Mouse (Mus musculus): ENCODE results near the gene Cad. TPM values are rescaled to one million over a fixed set of nuclear protein-coding genes. Genes with fewer than 3 reads are reported as not detected.
"Not testable (repeated sequence)": the region's sequence is repeated elsewhere in the genome, so short reads cannot be mapped to it uniquely, and the experiment has no call there.

Cad gene
- polyA plus RNA-seq (2016; fragmentation: Nextera tagmentation; extraction: Ambion mirVana), result 39.2 and 39.7 TPM in 2 replicates

DNA sequence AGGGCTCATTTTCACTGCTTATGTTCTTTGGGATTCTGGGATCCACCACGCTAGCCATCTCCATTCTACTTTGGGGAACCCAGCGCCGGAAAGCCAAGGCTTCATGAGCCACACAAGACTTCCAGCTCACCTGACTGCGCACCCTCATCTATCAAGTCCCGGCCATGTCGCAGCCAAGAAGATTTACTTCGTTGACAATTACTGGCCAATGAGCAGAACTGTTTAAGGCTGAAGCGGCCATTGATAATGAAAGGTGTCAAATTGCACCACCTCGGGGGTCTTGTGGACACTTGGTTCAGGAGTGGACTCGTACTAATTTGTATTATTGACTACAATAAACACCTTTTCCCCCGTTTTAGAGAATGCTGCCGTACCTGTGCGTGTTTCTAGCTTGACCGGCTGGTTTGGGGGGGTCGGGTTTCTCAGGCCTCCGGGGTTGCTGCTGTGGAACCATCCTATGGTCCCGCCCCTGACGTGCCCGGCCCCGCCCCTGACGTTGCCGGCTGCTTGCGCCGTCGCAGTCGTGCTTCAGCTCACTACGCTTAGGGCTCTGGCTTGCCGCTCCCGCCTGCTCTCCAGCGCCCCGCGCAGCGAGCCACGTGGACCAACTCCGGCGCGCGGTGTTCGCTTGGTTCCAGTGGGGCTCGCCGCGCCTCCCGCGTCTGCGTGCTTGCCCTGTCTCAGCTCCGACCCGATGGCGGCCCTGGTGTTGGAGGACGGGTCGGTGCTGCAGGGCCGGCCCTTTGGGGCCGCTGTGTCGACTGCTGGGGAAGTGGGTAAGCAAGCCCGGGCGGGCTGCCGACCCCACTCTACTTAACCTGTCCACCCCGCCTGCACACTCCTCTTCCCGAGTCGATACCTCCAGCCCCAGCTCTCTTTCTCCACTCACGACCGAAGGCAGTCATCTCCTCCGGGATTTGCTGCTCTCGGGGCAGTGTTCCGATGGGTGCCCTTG is at the start of gene Cad:
TSS of gene Cad (plus strand) at position 520 of the 955 bp plus-strand sequence.
- peak; percentile 98 for ATAC-seq (ENCODE audit: low FRiP score, low read depth)
- Histone ChIP-seq H3K4me3 (peak within 1 kb of the TSS; percentile 67), H3K9ac (replicated peaks) (peak within 1 kb of the TSS; percentile 75), H3K4me2 (replicated peaks) (peak within 1 kb of the TSS; percentile 85), H3K4me1 (peaks cover 21% of the 10 kb centered on the region), H3K27me3 (no peaks in the 10 kb centered on the region), H3K9me3 (no peaks in the 10 kb centered on the region), H3K27ac (replicated peaks) (peak within 1 kb of the TSS; percentile 69), H3K36me3 (peaks cover 26% of the 10 kb centered on the region)
- under 1% methylated on average over 55 of the region's 64 CpGs for WGBS

GRCm38 (mm10) chr5:31012737-31013136 is 41.8 kb upstream of the Cad start:
- Histone ChIP-seq H3K27ac (replicated peaks) (no peak overlapping the region), H3K36me3 (no peaks in the 10 kb centered on the region), H3K4me1 (no peaks in the 10 kb centered on the region), H3K4me3 (no peak overlapping the region), H3K9me3 (no peaks in the 10 kb centered on the region), H3K27me3 (no peaks in the 10 kb centered on the region), H3K9ac (replicated peaks) (no peak overlapping the region), H3K4me2 (replicated peaks) (no peak overlapping the region)
- no peak for ATAC-seq (ENCODE audit: low FRiP score, low read depth)
- WGBS, result 75% methylated on average over 3 of the region's 3 CpGs

DNA sequence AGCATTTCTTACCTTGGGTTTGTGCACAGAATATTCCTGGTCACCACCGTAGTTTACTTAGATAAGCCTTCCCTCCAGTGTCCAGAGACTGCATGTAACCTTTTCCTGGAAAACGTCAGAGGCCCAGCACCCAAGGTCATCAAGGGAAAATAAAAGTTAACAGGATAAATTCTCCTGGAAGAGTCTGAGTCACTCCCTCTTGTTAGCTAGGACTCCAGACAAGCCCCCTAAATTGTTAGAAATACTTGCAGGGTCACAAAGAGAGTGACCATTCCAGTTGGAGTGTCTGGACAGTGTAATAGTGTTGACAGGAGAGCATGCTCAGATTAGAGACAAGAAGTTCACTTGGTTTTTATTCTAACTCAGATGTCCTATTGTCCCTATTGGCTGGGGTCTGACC is 38.7 kb upstream of the Cad start:
- Histone ChIP-seq H3K27ac (replicated peaks) (no peak overlapping the region), H3K9me3 (no peaks in the 10 kb centered on the region), H3K4me3 (no peak overlapping the region), H3K27me3 (no peaks in the 10 kb centered on the region), H3K9ac (replicated peaks) (no peak overlapping the region), H3K4me1 (no peaks in the 10 kb centered on the region), H3K4me2 (replicated peaks) (no peak overlapping the region), H3K36me3 (no peaks in the 10 kb centered on the region)
- ATAC-seq (ENCODE audit: low FRiP score, low read depth), result no peak
- WGBS, result 81% methylated on average over 2 of the region's 2 CpGs

DNA sequence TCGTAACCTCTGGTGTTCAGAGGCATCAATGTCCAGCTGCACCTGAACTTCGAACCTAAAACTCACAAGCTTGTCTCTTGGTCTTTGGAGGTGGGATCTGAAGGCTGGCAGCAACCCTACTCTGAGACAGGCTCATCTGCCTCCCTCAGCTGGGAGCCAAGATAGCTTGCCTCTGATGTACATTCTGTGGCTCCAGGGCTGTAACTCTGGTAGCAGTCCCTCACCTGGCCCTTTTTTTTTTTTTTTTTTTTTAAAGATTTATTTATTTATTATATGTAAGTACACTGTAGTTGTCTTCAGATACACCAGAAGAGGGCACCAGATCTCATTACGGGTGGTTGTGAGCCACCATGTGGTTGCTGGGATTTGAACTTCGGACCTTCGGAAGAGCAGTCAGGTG is 32.8 kb upstream of the Cad start:
- H3K27ac ChIP-seq (replicated peaks); H3K27me3 ChIP-seq; H3K36me3 ChIP-seq; H3K4me2 ChIP-seq (replicated peaks); ATAC-seq (ENCODE audit: low FRiP score, low read depth); H3K9ac ChIP-seq (replicated peaks); H3K9me3 ChIP-seq; H3K4me3 ChIP-seq; H3K4me1 ChIP-seq: not testable (repeated sequence)
- 82% methylated on average over 5 of the region's 5 CpGs for WGBS

DNA sequence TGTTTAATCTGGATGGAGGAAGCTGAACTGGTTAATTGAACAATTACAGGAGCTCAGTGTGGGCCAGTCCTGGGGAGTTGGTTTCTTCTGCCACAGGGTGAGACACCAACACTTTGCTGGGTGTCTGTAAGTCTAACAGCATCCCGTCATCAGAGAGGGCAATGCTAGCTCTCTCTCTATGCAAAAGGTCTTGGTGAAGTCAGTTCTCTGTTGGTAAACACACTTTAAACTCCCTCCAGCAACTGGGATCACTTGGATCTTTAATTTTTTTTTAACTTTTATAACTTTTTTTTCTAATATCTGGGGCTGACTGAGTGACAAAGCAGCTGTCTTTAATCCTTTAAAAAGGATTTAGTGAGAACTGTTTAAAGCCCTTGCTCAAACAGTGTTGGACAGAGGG is 31.9 kb upstream of the Cad start:
- H3K9ac ChIP-seq (replicated peaks), result no peak overlapping the region
- no peak overlapping the region for H3K27ac ChIP-seq (replicated peaks)
- ATAC-seq (ENCODE audit: low FRiP score, low read depth), result no peak
- peaks cover 8% of the 10 kb centered on the region for H3K4me1 ChIP-seq
- no peaks in the 10 kb centered on the region for H3K9me3 ChIP-seq
- no peak overlapping the region for H3K4me3 ChIP-seq
- no peaks in the 10 kb centered on the region for H3K27me3 ChIP-seq
- 15% methylated on average over 1 of the region's 1 CpGs for WGBS
- H3K4me2 ChIP-seq (replicated peaks), result no peak overlapping the region
- H3K36me3 ChIP-seq, result no peaks in the 10 kb centered on the region

GRCm38 (mm10) chr5:31023254-31023653 is 31.3 kb upstream of the Cad start:
- Histone ChIP-seq H3K4me1 (peaks cover 8% of the 10 kb centered on the region), H3K4me2 (replicated peaks) (no peak overlapping the region), H3K36me3 (no peaks in the 10 kb centered on the region), H3K4me3 (no peak overlapping the region), H3K27me3 (no peaks in the 10 kb centered on the region), H3K27ac (replicated peaks) (no peak overlapping the region), H3K9me3 (no peaks in the 10 kb centered on the region), H3K9ac (replicated peaks) (no peak overlapping the region)
- ATAC-seq (ENCODE audit: low FRiP score, low read depth), result no peak
- WGBS, result 8% methylated on average over 3 of the region's 4 CpGs

DNA sequence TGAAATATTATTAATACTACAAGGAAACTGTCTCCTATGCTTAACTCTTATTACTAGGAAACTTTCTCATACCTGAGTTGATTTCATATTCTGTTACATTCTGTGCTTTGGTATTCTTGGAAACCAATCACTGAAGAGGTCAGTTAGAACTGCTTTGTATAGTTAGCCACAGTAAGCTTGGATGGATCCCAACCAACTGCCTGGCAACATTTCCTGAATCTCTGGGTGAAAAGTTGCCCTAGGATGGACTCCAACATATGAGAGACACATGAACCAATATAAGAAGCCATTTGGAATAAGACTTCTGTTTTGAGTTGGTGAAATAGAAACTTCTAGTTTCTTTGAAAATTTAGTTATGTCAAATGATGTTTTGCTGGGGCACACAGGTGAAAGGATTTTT is 29.9 kb upstream of the Cad start:
- H3K27ac ChIP-seq (replicated peaks), result no peak overlapping the region
- H3K9me3 ChIP-seq, result no peaks in the 10 kb centered on the region
- H3K9ac ChIP-seq (replicated peaks), result no peak overlapping the region
- no peak overlapping the region for H3K4me3 ChIP-seq
- no peaks in the 10 kb centered on the region for H3K36me3 ChIP-seq
- ATAC-seq (ENCODE audit: low FRiP score, low read depth), result no peak
- no peaks in the 10 kb centered on the region for H3K27me3 ChIP-seq
- H3K4me1 ChIP-seq, result peaks cover 8% of the 10 kb centered on the region
- no peak overlapping the region for H3K4me2 ChIP-seq (replicated peaks)

DNA sequence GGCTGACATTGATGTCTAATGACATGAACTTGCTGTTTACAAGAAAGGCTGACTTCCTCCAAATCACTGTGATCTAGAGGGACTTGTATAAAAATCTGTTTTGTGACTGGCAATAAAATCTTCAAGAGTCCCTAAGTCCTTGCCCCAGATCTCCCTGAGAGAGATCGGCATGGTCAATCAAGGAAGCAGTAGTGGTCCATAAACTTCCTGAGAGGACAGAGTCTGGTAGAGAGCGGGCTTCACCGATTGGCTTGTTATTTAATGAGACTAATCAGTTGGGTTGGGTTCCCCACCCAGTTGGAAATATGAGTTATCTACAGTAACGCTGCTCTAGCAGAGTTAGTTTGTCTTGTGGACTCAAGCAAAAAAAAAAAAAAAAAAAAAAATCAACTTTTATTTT is 23.7 kb upstream of the Cad start:
- no peak for ATAC-seq (ENCODE audit: low FRiP score, low read depth)

DNA sequence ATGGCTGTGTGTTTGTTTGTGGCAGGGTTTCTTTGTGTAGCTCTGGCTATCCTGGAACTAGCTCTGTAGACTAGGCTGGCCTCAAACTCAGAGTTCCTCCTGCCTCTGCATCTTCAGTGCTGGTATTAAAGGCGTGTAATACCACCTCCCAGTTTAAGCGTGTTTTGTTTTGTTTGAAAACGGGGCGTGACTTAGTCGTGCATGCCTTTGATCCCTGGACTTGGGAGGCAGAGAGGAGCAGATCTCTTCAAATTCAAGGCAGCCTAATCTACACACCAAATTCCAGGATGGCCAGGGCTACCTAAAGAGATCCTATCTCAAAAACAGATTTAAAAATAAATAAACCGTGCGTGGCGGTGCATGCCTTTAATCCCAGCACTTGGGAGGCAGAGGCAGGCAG is 23.1 kb upstream of the Cad start:
- ATAC-seq (ENCODE audit: low FRiP score, low read depth), result no peak
- no peak overlapping the region for H3K4me3 ChIP-seq
- H3K9me3 ChIP-seq, result no peaks in the 10 kb centered on the region

More for the DNA sequence above, 23.7 kb upstream of the Cad start:
- Histone ChIP-seq H3K4me2 (replicated peaks) (no peak overlapping the region), H3K27ac (replicated peaks) (no peak overlapping the region), H3K9ac (replicated peaks) (no peak overlapping the region), H3K27me3 (no peaks in the 10 kb centered on the region), H3K4me3 (no peak overlapping the region), H3K4me1 (no peaks in the 10 kb centered on the region), H3K36me3 (peaks cover 2% of the 10 kb centered on the region; the same call in 1 of the 2 replicates), H3K9me3 (no peaks in the 10 kb centered on the region)
- 89% methylated on average over 4 of the region's 4 CpGs for WGBS

GRCm38 (mm10) chr5:31034669-31035068 is 19.9 kb upstream of the Cad start:
- no peak overlapping the region for H3K9ac ChIP-seq (replicated peaks)
- no peak for ATAC-seq (ENCODE audit: low FRiP score, low read depth)
- no peak overlapping the region for H3K4me2 ChIP-seq (replicated peaks)
- no peaks in the 10 kb centered on the region for H3K4me1 ChIP-seq
- peaks cover 18% of the 10 kb centered on the region for H3K36me3 ChIP-seq
- no peaks in the 10 kb centered on the region for H3K9me3 ChIP-seq
- no peak overlapping the region for H3K4me3 ChIP-seq
- WGBS, result 92% methylated on average over 6 of the region's 6 CpGs
- no peak overlapping the region for H3K27ac ChIP-seq (replicated peaks)
- H3K27me3 ChIP-seq, result no peaks in the 10 kb centered on the region

More for the DNA sequence above, 23.1 kb upstream of the Cad start:
- H3K27me3 ChIP-seq, result no peaks in the 10 kb centered on the region
- H3K36me3 ChIP-seq, result peaks cover 6% of the 10 kb centered on the region; the same call in 1 of the 2 replicates
- H3K4me2 ChIP-seq (replicated peaks), result no peak overlapping the region
- H3K9ac ChIP-seq (replicated peaks), result no peak overlapping the region
- no peak overlapping the region for H3K27ac ChIP-seq (replicated peaks)
- no peaks in the 10 kb centered on the region for H3K4me1 ChIP-seq
- 84% methylated on average over 8 of the region's 8 CpGs for WGBS

DNA sequence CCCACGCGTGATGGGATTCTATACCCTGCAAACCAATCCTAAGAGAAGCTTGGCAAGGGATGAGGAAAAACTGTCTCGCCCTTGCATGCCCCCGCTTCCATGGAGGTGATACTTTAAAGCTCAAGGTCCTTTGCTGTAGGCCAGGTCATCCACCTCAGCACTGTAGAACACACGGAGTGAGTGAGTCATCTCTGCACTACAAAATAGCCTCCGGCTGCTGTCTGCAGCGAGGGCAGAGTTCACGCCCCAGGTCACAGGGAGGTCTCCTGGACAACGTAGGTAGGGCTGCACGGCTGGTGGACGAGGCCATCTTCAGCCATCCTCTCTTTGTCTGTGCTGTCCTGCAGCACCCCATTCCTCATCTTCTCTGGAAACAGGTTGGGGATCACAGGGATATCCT is 18.0 kb upstream of the Cad start:
- ATAC-seq (ENCODE audit: low FRiP score, low read depth); H3K9me3 ChIP-seq; H3K27me3 ChIP-seq; H3K4me2 ChIP-seq (replicated peaks); H3K9ac ChIP-seq (replicated peaks); H3K4me1 ChIP-seq; H3K4me3 ChIP-seq; H3K27ac ChIP-seq (replicated peaks): not testable (repeated sequence)
- 84% methylated on average over 11 of the region's 11 CpGs for WGBS
- peaks cover 36% of the 10 kb centered on the region for H3K36me3 ChIP-seq

- no peaks in the 10 kb centered on the region for H3K4me1 ChIP-seq
- no peak overlapping the region for H3K4me2 ChIP-seq (replicated peaks)
- 88% methylated on average over 7 of the region's 7 CpGs for WGBS
- H3K27ac ChIP-seq (replicated peaks), result no peak overlapping the region
- no peaks in the 10 kb centered on the region for H3K27me3 ChIP-seq
- ATAC-seq (ENCODE audit: low FRiP score, low read depth), result no peak
- H3K9ac ChIP-seq (replicated peaks), result no peak overlapping the region
- peaks cover 42% of the 10 kb centered on the region for H3K36me3 ChIP-seq
- H3K4me3 ChIP-seq, result no peak overlapping the region
- H3K9me3 ChIP-seq, result no peaks in the 10 kb centered on the region
These were observed 16.3 kb upstream of the Cad start for GRCm38 (mm10) chr5:31038171-31038845.
